10 mouse cellular contexts compared by ENCODE assay signal in genomic region chr4:97990431-97990830, GRCm38 (mm10).
DNase-seq lines count a peak whose midpoint lies in the region; ATAC-seq and TF ChIP-seq lines count a peak whose summit lies in the region.
"Had no signal": no experiment of that assay in that cellular context is flagged by ENCODE, and none has a peak within 500 bp of the region (broad histone marks: within the 10 kb centered on the region; RNA-seq: fewer than 3 reads in every experiment).

No protein-coding gene starts in this region.

- no peak for TF ChIP-seq CTCF in hindbrain, postnatal 0 days (IDR thresholded peaks at IDR 0.05; ENCODE audit: low read depth)

- no peaks in the 10 kb centered on the region for H3K27me3 ChIP-seq in embryonic facial prominence, embryonic 14.5 days (replicated peaks; ENCODE audit: control insufficient read depth, insufficient read depth, low read length)
- no peaks in the 10 kb centered on the region; the same call in 1 of the 2 replicates for H3K27me3 ChIP-seq in embryonic facial prominence, embryonic 10.5 days (replicated peaks; ENCODE audit: low read depth, poor library complexity, severe bottlenecking)
- H3K27me3 ChIP-seq in heart, embryonic 11.5 days (ENCODE audit: control insufficient read depth, insufficient read depth, low read length), result no peaks in the 10 kb centered on the region
- H3K27me3 ChIP-seq in limb, embryonic 14.5 days (ENCODE audit: control insufficient read depth, insufficient read depth, low read length), result no peaks in the 10 kb centered on the region
- no peaks in the 10 kb centered on the region for H3K27me3 ChIP-seq in hindbrain, postnatal 0 days (ENCODE audit: insufficient read depth, low read length)
- H3K27me3 ChIP-seq: liver, embryonic 15.5 days had no signal

- H3K9me3 ChIP-seq in embryonic facial prominence, embryonic 14.5 days (ENCODE audit: control insufficient read depth, low read length), result no peaks in the 10 kb centered on the region
- H3K9me3 ChIP-seq in embryonic facial prominence, embryonic 10.5 days, result no peaks in the 10 kb centered on the region
- no peaks in the 10 kb centered on the region for H3K9me3 ChIP-seq in heart, embryonic 11.5 days (replicated peaks; ENCODE audit: control insufficient read depth, low read length)
- H3K9me3 ChIP-seq in limb, embryonic 14.5 days (ENCODE audit: control insufficient read depth, low read length), result no peaks in the 10 kb centered on the region
- H3K9me3 ChIP-seq in hindbrain, postnatal 0 days (ENCODE audit: low read length), result no peaks in the 10 kb centered on the region
- H3K9me3 ChIP-seq: hindbrain, embryonic 10.5 days; liver, embryonic 15.5 days had no signal

- no peaks in the 10 kb centered on the region for H3K36me3 ChIP-seq in embryonic facial prominence, embryonic 14.5 days (ENCODE audit: control insufficient read depth, insufficient read depth, low read length)
- no peaks in the 10 kb centered on the region for H3K36me3 ChIP-seq in embryonic facial prominence, embryonic 10.5 days (replicated peaks)
- H3K36me3 ChIP-seq in heart, embryonic 11.5 days (ENCODE audit: control insufficient read depth, insufficient read depth, low read length), result no peaks in the 10 kb centered on the region
- H3K36me3 ChIP-seq in limb, embryonic 14.5 days (ENCODE audit: control insufficient read depth, insufficient read depth, low read length), result peaks cover 7% of the 10 kb centered on the region; the same call in 1 of the 2 replicates
- no peaks in the 10 kb centered on the region for H3K36me3 ChIP-seq in hindbrain, postnatal 0 days (ENCODE audit: insufficient read depth, low read length)
- H3K36me3 ChIP-seq: hindbrain, embryonic 10.5 days; liver, embryonic 15.5 days had no signal

- WGBS in embryonic facial prominence, embryonic 14.5 days, result 42% methylated on average over 5 of the region's 5 CpGs
- WGBS in embryonic facial prominence, embryonic 10.5 days, result 75% methylated on average over 5 of the region's 5 CpGs
- 26% methylated on average over 5 of the region's 5 CpGs for WGBS in heart, embryonic 11.5 days (ENCODE audit: insufficient replicate concordance)
- WGBS in limb, embryonic 14.5 days, result 37% methylated on average over 5 of the region's 5 CpGs
- WGBS in hindbrain, postnatal 0 days, result 58% methylated on average over 5 of the region's 5 CpGs

- H3K9ac ChIP-seq in embryonic facial prominence, embryonic 14.5 days (ENCODE audit: low read depth, low read length), result no peak overlapping the region
- H3K9ac ChIP-seq in heart, embryonic 11.5 days (ENCODE audit: low read depth, low read length), result no peak overlapping the region
- H3K9ac ChIP-seq in limb, embryonic 14.5 days (ENCODE audit: low read depth, low read length, severe bottlenecking), result no peak overlapping the region
- H3K9ac ChIP-seq in hindbrain, postnatal 0 days (replicated peaks; ENCODE audit: low read length), result no peak overlapping the region
- H3K9ac ChIP-seq: liver, embryonic 15.5 days had no signal

- no peak overlapping the region for H3K27ac ChIP-seq in embryonic facial prominence, embryonic 14.5 days (replicated peaks; ENCODE audit: low read depth, low read length)
- no peak overlapping the region for H3K27ac ChIP-seq in embryonic facial prominence, embryonic 10.5 days (replicated peaks)
- peak overlapping the region; percentile 63 for H3K27ac ChIP-seq in heart, embryonic 11.5 days (ENCODE audit: low read depth, low read length)
- H3K27ac ChIP-seq in limb, embryonic 14.5 days (replicated peaks; ENCODE audit: low read depth, low read length), result no peak overlapping the region
- no peak overlapping the region for H3K27ac ChIP-seq in hindbrain, postnatal 0 days
- H3K27ac ChIP-seq: hindbrain, embryonic 10.5 days; liver, embryonic 15.5 days had no signal

- no peak for TF ChIP-seq POLR2A in limb, embryonic 14.5 days (IDR thresholded peaks at IDR 0.05; ENCODE audit: borderline replicate concordance, extremely low read depth, insufficient read depth, insufficient read length)

- no peak for ATAC-seq in embryonic facial prominence, embryonic 14.5 days (ENCODE audit: low read depth)
- ATAC-seq in heart, embryonic 11.5 days (replicated peaks; ENCODE audit: insufficient number of reproducible peaks, low FRiP score, low TSS enrichment), result peak; percentile 73
- no peak for ATAC-seq in limb, embryonic 14.5 days (ENCODE audit: low FRiP score, low read depth)
- ATAC-seq in hindbrain, postnatal 0 days, result no peak

- DNase-seq in embryonic facial prominence, embryonic 14.5 days (ENCODE audit: low spot score), result peak; percentile 54
- no peak for DNase-seq in embryonic facial prominence, embryonic 10.5 days (ENCODE audit: low spot score)
- DNase-seq in adrenal gland, postnatal 14 days, result peak; percentile 40
- peak; percentile 37 for DNase-seq in limb, embryonic 14.5 days (ENCODE audit: low spot score)
- no peak for DNase-seq in c-Kit-positive CD71-positive TER-119-positive erythroid progenitor cells, embryonic 14.5 days (ENCODE audit: low spot score)
- DNase-seq in retina, postnatal 1 day, result no peak
- DNase-seq in hindbrain, postnatal 0 days (ENCODE audit: low spot score), result no peak

- H3K4me3 ChIP-seq in embryonic facial prominence, embryonic 14.5 days (ENCODE audit: low read depth, low read length), result no peak overlapping the region
- H3K4me3 ChIP-seq in embryonic facial prominence, embryonic 10.5 days, result no peak overlapping the region
- no peak overlapping the region for H3K4me3 ChIP-seq in heart, embryonic 11.5 days (ENCODE audit: low read depth, low read length)
- no peak overlapping the region for H3K4me3 ChIP-seq in limb, embryonic 14.5 days (replicated peaks; ENCODE audit: low read length)
- no peak overlapping the region for H3K4me3 ChIP-seq in hindbrain, postnatal 0 days (ENCODE audit: low read length)
- H3K4me3 ChIP-seq: hindbrain, embryonic 10.5 days; liver, embryonic 15.5 days had no signal

- H3K4me1 ChIP-seq in embryonic facial prominence, embryonic 14.5 days (ENCODE audit: control insufficient read depth, insufficient read depth, low read length), result peaks cover 22% of the 10 kb centered on the region
- H3K4me1 ChIP-seq in embryonic facial prominence, embryonic 10.5 days, result peaks cover 13% of the 10 kb centered on the region
- peaks cover 28% of the 10 kb centered on the region for H3K4me1 ChIP-seq in heart, embryonic 11.5 days (ENCODE audit: control insufficient read depth, insufficient read depth, low read length)
- H3K4me1 ChIP-seq in limb, embryonic 14.5 days (ENCODE audit: control insufficient read depth, insufficient read depth, low read length), result peaks cover 7% of the 10 kb centered on the region
- H3K4me1 ChIP-seq in hindbrain, postnatal 0 days (ENCODE audit: insufficient read depth, low read length), result peaks cover 5% of the 10 kb centered on the region; the same call in 1 of the 2 replicates

- H3K4me2 ChIP-seq in embryonic facial prominence, embryonic 14.5 days (ENCODE audit: low read depth, low read length), result no peak overlapping the region
- no peak overlapping the region for H3K4me2 ChIP-seq in heart, embryonic 11.5 days
- H3K4me2 ChIP-seq in limb, embryonic 14.5 days (replicated peaks; ENCODE audit: low read depth, low read length, severe bottlenecking), result no peak overlapping the region
- H3K4me2 ChIP-seq in hindbrain, postnatal 0 days (ENCODE audit: low read depth, low read length), result no peak overlapping the region
- H3K4me2 ChIP-seq: liver, embryonic 15.5 days had no signal

Comparison
In these comparisons a context has a peak if more than half of its experiments do, and no peak if none do; other contexts are left out.
1. DNase-seq: peak in embryonic facial prominence, embryonic 14.5 days (single experiment), adrenal gland, postnatal 14 days (single experiment) and limb, embryonic 14.5 days (single experiment); none in embryonic facial prominence, embryonic 10.5 days (single experiment), c-Kit-positive CD71-positive TER-119-positive erythroid progenitor cells, embryonic 14.5 days (single experiment), retina, postnatal 1 day (single experiment) and hindbrain, postnatal 0 days (single experiment).